Mouse (Mus musculus) neutrophil, adult 5-6 weeks (primary cell): ENCODE results near the gene Serinc5. TPM values are rescaled to one million over a fixed set of nuclear protein-coding genes. Genes with fewer than 3 reads are reported as not detected.
"Not testable (repeated sequence)": the region's sequence is repeated elsewhere in the genome, so short reads cannot be mapped to it uniquely, and the experiment has no call there.

Source experiments
- ATAC-seq: fragments of 151-379, 151-347 bp; 2 replicates; pipeline ENCODE4 v1.8.0; 2017; ENCODE audit warnings: mild to moderate bottlenecking, moderate TSS enrichment; ENCODE audit not compliant: insufficient number of reproducible peaks, poor library complexity, low FRiP score, severe bottlenecking; ENCODE audit errors: extremely low read depth
- total RNA-seq: library from RNA; stranded (forward); fragments of 200-1000 nt; gene quantifications from 2 replicates; pipeline ENCODE4 v1.2.3, GENCODE M21; 2017

The Serinc5 gene
- 47.5 and 54.0 TPM in 2 replicates for total RNA-seq

GRCm38 (mm10) chr13:92610311-92611221 lies at the start of gene Serinc5:
Serinc5 (plus strand) TSS chr13:92611091.
- peak; percentile 96 for ATAC-seq

GRCm38 (mm10) chr13:92576072-92576471 lies 34.8 kb upstream of the Serinc5 start, which contains the start of gene Spz1:
Spz1 (minus strand) TSS chr13:92576172.
- ATAC-seq = no peak

- ATAC-seq = no peak
These were observed 34.2 kb upstream of the Serinc5 start for GRCm38 (mm10) chr13:92576688-92577087.

GRCm38 (mm10) chr13:92578210-92578609 lies 32.7 kb upstream of the Serinc5 start:
- ATAC-seq = no peak

GRCm38 (mm10) chr13:92580220-92581043 lies 30.5 kb upstream of the Serinc5 start:
- ATAC-seq = peak; percentile 66; the same call in 1 of the 2 replicates

- ATAC-seq = no peak
These were observed 26.7 kb upstream of the Serinc5 start for GRCm38 (mm10) chr13:92584094-92584717.

- no peak for ATAC-seq
These were observed 22.2 kb upstream of the Serinc5 start for GRCm38 (mm10) chr13:92588704-92589103.

- ATAC-seq = no peak
These were observed 21.6 kb upstream of the Serinc5 start for GRCm38 (mm10) chr13:92589255-92589654.

- ATAC-seq = no peak
These were observed 19.7 kb upstream of the Serinc5 start for GRCm38 (mm10) chr13:92591225-92591624.

- ATAC-seq = no peak
These were observed 18.6 kb upstream of the Serinc5 start for GRCm38 (mm10) chr13:92592268-92592785.

GRCm38 (mm10) chr13:92592786-92593635 lies 17.9 kb upstream of the Serinc5 start:
- no peak for ATAC-seq

- no peak for ATAC-seq
These were observed 17.0 kb upstream of the Serinc5 start for GRCm38 (mm10) chr13:92593731-92594396.

GRCm38 (mm10) chr13:92594481-92594880 lies 16.4 kb upstream of the Serinc5 start:
- no peak for ATAC-seq

- no peak for ATAC-seq
These were observed 16.0 kb upstream of the Serinc5 start for GRCm38 (mm10) chr13:92594907-92595306.

- no peak for ATAC-seq
These were observed 15.5 kb upstream of the Serinc5 start for GRCm38 (mm10) chr13:92595424-92595823.

- ATAC-seq = not testable (repeated sequence)
These were observed 5.6 kb upstream of the Serinc5 start for GRCm38 (mm10) chr13:92605306-92605705.

GRCm38 (mm10) chr13:92609486-92610310 lies 1.2 kb upstream of the Serinc5 start:
- ATAC-seq = 0 out of 2 replicates have a peak, but pooled peaks have one; percentile 4
